Mouse (Mus musculus): ENCODE measurements around the gene Ankrd45. TPM values are rescaled to one million over a fixed set of nuclear protein-coding genes. Genes with fewer than 3 reads are reported as not detected.
"Not testable (repeated sequence)": the region's sequence is repeated elsewhere in the genome, so short reads cannot be mapped to it uniquely, and the experiment has no call there.

Gene Ankrd45
- polyA plus RNA-seq, 1 experiment, result 38.5 TPM

GRCm38 (mm10) chr1:161139496-161139895 lies 3.0 kb upstream of the Ankrd45 start:
- H3K4me3 ChIP-seq (ENCODE audit: insufficient read depth, low read length), result no peak overlapping the region
- TF ChIP-seq POLR2A (IDR thresholded peaks at IDR 0.05; ENCODE audit: extremely low read depth, insufficient read depth, low read length), result no peak
- TF ChIP-seq CTCF (IDR thresholded peaks at IDR 0.05; ENCODE audit: extremely low read depth, insufficient read depth, low read length), result no peak
- H3K4me1 ChIP-seq (ENCODE audit: control insufficient read depth, insufficient read depth, low read length), result no peaks in the 10 kb centered on the region
- H3K27ac ChIP-seq (ENCODE audit: insufficient read depth, low read length), result no peak overlapping the region

- no peaks in the 10 kb centered on the region for H3K4me1 ChIP-seq (ENCODE audit: control insufficient read depth, insufficient read depth, low read length)
Measured at GRCm38 (mm10) chr1:161140026-161140762, 2.3 kb upstream of the Ankrd45 start.

GRCm38 (mm10) chr1:161143216-161143615 lies 725 bp downstream of the Ankrd45 start:
- no peaks in the 10 kb centered on the region for H3K4me1 ChIP-seq (ENCODE audit: control insufficient read depth, insufficient read depth, low read length)
- peak overlapping the region; percentile 80 for H3K4me3 ChIP-seq (ENCODE audit: insufficient read depth, low read length)
- no peak for TF ChIP-seq POLR2A (IDR thresholded peaks at IDR 0.05; ENCODE audit: extremely low read depth, insufficient read depth, low read length)
- no peak for TF ChIP-seq CTCF (IDR thresholded peaks at IDR 0.05; ENCODE audit: extremely low read depth, insufficient read depth, low read length)
- no peak overlapping the region for H3K27ac ChIP-seq (ENCODE audit: insufficient read depth, low read length)

More at GRCm38 (mm10) chr1:161140026-161140762, 2.3 kb upstream of the Ankrd45 start:
- TF ChIP-seq POLR2A (IDR thresholded peaks at IDR 0.05; ENCODE audit: extremely low read depth, insufficient read depth, low read length), result no peak
- TF ChIP-seq CTCF (IDR thresholded peaks at IDR 0.05; ENCODE audit: extremely low read depth, insufficient read depth, low read length), result no peak
- H3K27ac ChIP-seq (ENCODE audit: insufficient read depth, low read length), result no peak overlapping the region
- H3K4me3 ChIP-seq (ENCODE audit: insufficient read depth, low read length), result no peak overlapping the region

DNA sequence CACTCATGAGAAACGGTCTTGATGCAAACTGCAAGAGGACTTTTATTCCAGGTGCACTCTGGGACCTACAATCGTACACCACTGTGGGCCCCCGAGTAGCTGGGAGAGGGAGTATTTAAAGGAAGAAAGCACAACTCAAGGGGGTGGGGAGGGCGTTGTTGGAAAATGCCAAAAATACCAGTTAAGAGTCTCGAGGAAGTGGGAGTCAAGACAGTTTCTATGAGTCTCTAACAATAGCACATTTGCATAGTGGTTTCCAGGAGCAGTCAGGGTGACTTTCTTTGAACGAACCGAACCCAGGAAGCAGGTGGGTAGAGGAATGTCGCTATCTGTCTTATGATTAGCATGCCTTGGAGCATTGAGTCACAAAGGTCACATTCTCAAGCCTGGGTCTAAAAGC lies 3.1 kb downstream of the Ankrd45 start:
- not testable (repeated sequence) for H3K4me1 ChIP-seq (ENCODE audit: control insufficient read depth, insufficient read depth, low read length); H3K4me3 ChIP-seq (ENCODE audit: insufficient read depth, low read length); H3K27ac ChIP-seq (ENCODE audit: insufficient read depth, low read length)

DNA sequence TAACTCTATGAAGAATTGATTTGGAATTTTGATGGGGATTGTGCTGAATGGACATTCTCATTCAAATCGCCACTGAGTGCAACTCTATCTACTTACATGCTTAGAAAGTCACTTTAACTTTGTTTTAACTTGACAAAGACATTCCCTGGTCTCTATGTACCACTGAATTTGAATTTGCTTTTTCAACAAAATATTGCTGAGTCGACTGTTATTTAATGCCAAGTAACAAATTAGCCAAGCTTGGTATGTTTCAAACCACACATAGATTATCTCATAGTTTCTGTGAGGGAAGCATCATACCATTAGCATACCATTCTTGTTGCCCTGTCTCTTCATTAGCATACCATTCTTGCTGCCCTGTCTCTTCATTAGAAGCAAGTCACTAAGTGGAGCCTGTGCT lies 5.4 kb downstream of the Ankrd45 start:
- no peak overlapping the region for H3K27ac ChIP-seq (ENCODE audit: insufficient read depth, low read length)
- no peak overlapping the region for H3K4me3 ChIP-seq (ENCODE audit: insufficient read depth, low read length)
- no peaks in the 10 kb centered on the region for H3K4me1 ChIP-seq (ENCODE audit: control insufficient read depth, insufficient read depth, low read length)
- no peak for TF ChIP-seq CTCF (IDR thresholded peaks at IDR 0.05; ENCODE audit: extremely low read depth, insufficient read depth, low read length)
- no peak for TF ChIP-seq POLR2A (IDR thresholded peaks at IDR 0.05; ENCODE audit: extremely low read depth, insufficient read depth, low read length)

GRCm38 (mm10) chr1:161151098-161151497 lies 8.6 kb downstream of the Ankrd45 start:
- no peaks in the 10 kb centered on the region for H3K4me1 ChIP-seq (ENCODE audit: control insufficient read depth, insufficient read depth, low read length)
- TF ChIP-seq POLR2A (IDR thresholded peaks at IDR 0.05; ENCODE audit: extremely low read depth, insufficient read depth, low read length), result no peak
- TF ChIP-seq CTCF (IDR thresholded peaks at IDR 0.05; ENCODE audit: extremely low read depth, insufficient read depth, low read length), result no peak

GRCm38 (mm10) chr1:161156546-161156945 lies 14.1 kb downstream of the Ankrd45 start:
- no peak for TF ChIP-seq POLR2A (IDR thresholded peaks at IDR 0.05; ENCODE audit: extremely low read depth, insufficient read depth, low read length)
- TF ChIP-seq CTCF (IDR thresholded peaks at IDR 0.05; ENCODE audit: extremely low read depth, insufficient read depth, low read length), result no peak
- Histone ChIP-seq H3K4me3 (ENCODE audit: insufficient read depth, low read length) (no peak overlapping the region), H3K4me1 (ENCODE audit: control insufficient read depth, insufficient read depth, low read length) (no peaks in the 10 kb centered on the region), H3K27ac (ENCODE audit: insufficient read depth, low read length) (no peak overlapping the region)

More at GRCm38 (mm10) chr1:161151098-161151497, 8.6 kb downstream of the Ankrd45 start:
- no peak overlapping the region for H3K27ac ChIP-seq (ENCODE audit: insufficient read depth, low read length)
- H3K4me3 ChIP-seq (ENCODE audit: insufficient read depth, low read length), result no peak overlapping the region

- TF ChIP-seq CTCF (IDR thresholded peaks at IDR 0.05; ENCODE audit: extremely low read depth, insufficient read depth, low read length) (no peak), POLR2A (IDR thresholded peaks at IDR 0.05; ENCODE audit: extremely low read depth, insufficient read depth, low read length) (no peak)
- Histone ChIP-seq H3K4me1 (ENCODE audit: control insufficient read depth, insufficient read depth, low read length) (no peaks in the 10 kb centered on the region), H3K27ac (ENCODE audit: insufficient read depth, low read length) (no peak within 1 kb of the TSS), H3K4me3 (ENCODE audit: insufficient read depth, low read length) (no peak within 1 kb of the TSS)
Measured at GRCm38 (mm10) chr1:161159214-161159613, 16.7 kb downstream of the Ankrd45 start, which contains the start of gene Tex50. TSS of gene Tex50 (minus strand) at chr1:161159314.

GRCm38 (mm10) chr1:161160266-161160665 lies 17.8 kb downstream of the Ankrd45 start:
- Histone ChIP-seq H3K4me1 (ENCODE audit: control insufficient read depth, insufficient read depth, low read length) (no peaks in the 10 kb centered on the region), H3K4me3 (ENCODE audit: insufficient read depth, low read length) (no peak overlapping the region), H3K27ac (ENCODE audit: insufficient read depth, low read length) (no peak overlapping the region)
- TF ChIP-seq CTCF (IDR thresholded peaks at IDR 0.05; ENCODE audit: extremely low read depth, insufficient read depth, low read length), result no peak

- TF ChIP-seq CTCF (IDR thresholded peaks at IDR 0.05; ENCODE audit: extremely low read depth, insufficient read depth, low read length) (peak; percentile 38; the same call in 1 of the 2 replicates), POLR2A (IDR thresholded peaks at IDR 0.05; ENCODE audit: extremely low read depth, insufficient read depth, low read length) (no peak)
- Histone ChIP-seq H3K27ac (ENCODE audit: insufficient read depth, low read length) (no peak overlapping the region), H3K4me1 (ENCODE audit: control insufficient read depth, insufficient read depth, low read length) (no peaks in the 10 kb centered on the region), H3K4me3 (ENCODE audit: insufficient read depth, low read length) (peak overlapping the region; percentile 43)
Measured at GRCm38 (mm10) chr1:161170651-161171050, 28.2 kb downstream of the Ankrd45 start.
